Mouse (Mus musculus): ENCODE data around the gene Sox18. TPM values are rescaled to one million over a fixed set of nuclear protein-coding genes. Genes with fewer than 3 reads are reported as not detected.

The Sox18 gene
- polyA plus RNA-seq, 1 experiment from 2014 or later: 25.0 TPM

GRCm38 (mm10) chr2:181658930-181659555 is 12.4 kb downstream of the Sox18 start:
- Histone ChIP-seq H3K27me3 (ENCODE audit: insufficient read depth, poor library complexity, severe bottlenecking) (no peaks in the 10 kb centered on the region), H3K36me3 (peaks cover 29% of the 10 kb centered on the region), H3K4me3 (no peak overlapping the region), H3K27ac (0 out of 2 replicates have a peak overlapping the region, but pooled peaks have one; percentile 31), H3K9me3 (no peaks in the 10 kb centered on the region), H3K4me1 (peaks cover 40% of the 10 kb centered on the region)
- DNase-seq (ENCODE audit: low spot score): no peak
- 36% methylated on average over 17 of the region's 17 CpGs for WGBS

- DNase-seq (ENCODE audit: low spot score): no peak
- H3K36me3 ChIP-seq: peaks cover 34% of the 10 kb centered on the region
- 0 out of 2 replicates have a peak overlapping the region, but pooled peaks have one; percentile 8 for H3K27ac ChIP-seq
- 85% methylated on average over 7 of the region's 7 CpGs for WGBS
- H3K27me3 ChIP-seq (ENCODE audit: insufficient read depth, poor library complexity, severe bottlenecking): no peaks in the 10 kb centered on the region
- H3K4me3 ChIP-seq: no peak overlapping the region
- peaks cover 37% of the 10 kb centered on the region for H3K4me1 ChIP-seq
- no peaks in the 10 kb centered on the region for H3K9me3 ChIP-seq
These were observed 12.9 kb downstream of the Sox18 start for GRCm38 (mm10) chr2:181658528-181658927.

GRCm38 (mm10) chr2:181657441-181657840 is 14.0 kb downstream of the Sox18 start:
- H3K4me1 ChIP-seq: peaks cover 27% of the 10 kb centered on the region; the same call in 1 of the 2 replicates
- no peak overlapping the region for H3K27ac ChIP-seq
- peaks cover 45% of the 10 kb centered on the region for H3K36me3 ChIP-seq
- no peak overlapping the region for H3K4me3 ChIP-seq
- 75% methylated on average over 2 of the region's 2 CpGs for WGBS
- no peak for DNase-seq (ENCODE audit: low spot score)
- no peaks in the 10 kb centered on the region for H3K9me3 ChIP-seq
- no peaks in the 10 kb centered on the region for H3K27me3 ChIP-seq (ENCODE audit: insufficient read depth, poor library complexity, severe bottlenecking)

GRCm38 (mm10) chr2:181656734-181657133 is 14.7 kb downstream of the Sox18 start, which contains the start of gene Gm29797:
Gene Gm29797 (plus strand): TSS chr2:181657034.
- no peak within 1 kb of the TSS for H3K4me3 ChIP-seq
- no peaks in the 10 kb centered on the region for H3K9me3 ChIP-seq
- no peaks in the 10 kb centered on the region for H3K27me3 ChIP-seq (ENCODE audit: insufficient read depth, poor library complexity, severe bottlenecking)
- WGBS: 77% methylated on average over 3 of the region's 3 CpGs
- DNase-seq (ENCODE audit: low spot score): no peak
- H3K27ac ChIP-seq: no peak within 1 kb of the TSS
- peaks cover 26% of the 10 kb centered on the region; the same call in 1 of the 2 replicates for H3K4me1 ChIP-seq
- peaks cover 52% of the 10 kb centered on the region for H3K36me3 ChIP-seq

- no peak for DNase-seq (ENCODE audit: low spot score)
These were observed 17.9 kb downstream of the Sox18 start for GRCm38 (mm10) chr2:181653523-181653922.

GRCm38 (mm10) chr2:181653065-181653464 is 18.4 kb downstream of the Sox18 start:
- Histone ChIP-seq H3K27me3 (ENCODE audit: insufficient read depth, poor library complexity, severe bottlenecking) (no peaks in the 10 kb centered on the region), H3K36me3 (peaks cover 86% of the 10 kb centered on the region)
- DNase-seq (ENCODE audit: low spot score): no peak

More at GRCm38 (mm10) chr2:181653523-181653922, 17.9 kb downstream of the Sox18 start:
- Histone ChIP-seq H3K4me3 (no peak overlapping the region), H3K27ac (no peak overlapping the region), H3K9me3 (no peaks in the 10 kb centered on the region), H3K36me3 (peaks cover 82% of the 10 kb centered on the region), H3K27me3 (ENCODE audit: insufficient read depth, poor library complexity, severe bottlenecking) (no peaks in the 10 kb centered on the region), H3K4me1 (peaks cover 5% of the 10 kb centered on the region; the same call in 1 of the 2 replicates)
- 82% methylated on average over 1 of the region's 1 CpGs for WGBS

GRCm38 (mm10) chr2:181648926-181649325 is 22.5 kb downstream of the Sox18 start:
- DNase-seq (ENCODE audit: low spot score): no peak
- H3K36me3 ChIP-seq: peaks cover 89% of the 10 kb centered on the region
- H3K27me3 ChIP-seq (ENCODE audit: insufficient read depth, poor library complexity, severe bottlenecking): no peaks in the 10 kb centered on the region
- H3K4me3 ChIP-seq: no peak overlapping the region
- H3K27ac ChIP-seq: no peak overlapping the region
- 92% methylated on average over 10 of the region's 10 CpGs for WGBS
- H3K9me3 ChIP-seq: no peaks in the 10 kb centered on the region
- H3K4me1 ChIP-seq: no peaks in the 10 kb centered on the region

More at GRCm38 (mm10) chr2:181653065-181653464, 18.4 kb downstream of the Sox18 start:
- no peak overlapping the region for H3K4me3 ChIP-seq
- no peak overlapping the region for H3K27ac ChIP-seq
- H3K9me3 ChIP-seq: no peaks in the 10 kb centered on the region
- peaks cover 4% of the 10 kb centered on the region; the same call in 1 of the 2 replicates for H3K4me1 ChIP-seq

- Histone ChIP-seq H3K36me3 (peaks cover 85% of the 10 kb centered on the region), H3K9me3 (no peaks in the 10 kb centered on the region), H3K4me1 (no peaks in the 10 kb centered on the region), H3K27me3 (ENCODE audit: insufficient read depth, poor library complexity, severe bottlenecking) (no peaks in the 10 kb centered on the region), H3K27ac (no peak overlapping the region), H3K4me3 (no peak overlapping the region)
- no peak for DNase-seq (ENCODE audit: low spot score)
- WGBS: 86% methylated on average over 6 of the region's 6 CpGs
These were observed 24.6 kb downstream of the Sox18 start for GRCm38 (mm10) chr2:181646626-181647472.

GRCm38 (mm10) chr2:181645666-181646065 is 25.8 kb downstream of the Sox18 start:
- WGBS: 90% methylated on average over 3 of the region's 3 CpGs
- Histone ChIP-seq H3K27me3 (ENCODE audit: insufficient read depth, poor library complexity, severe bottlenecking) (no peaks in the 10 kb centered on the region), H3K36me3 (peaks cover 87% of the 10 kb centered on the region)

GRCm38 (mm10) chr2:181644361-181644760 is 27.1 kb downstream of the Sox18 start:
- peak; percentile 75 for DNase-seq (ENCODE audit: low spot score)
- Histone ChIP-seq H3K9me3 (no peaks in the 10 kb centered on the region), H3K36me3 (peaks cover 87% of the 10 kb centered on the region), H3K4me1 (no peaks in the 10 kb centered on the region), H3K27ac (no peak overlapping the region), H3K4me3 (no peak overlapping the region), H3K27me3 (ENCODE audit: insufficient read depth, poor library complexity, severe bottlenecking) (no peaks in the 10 kb centered on the region)
- WGBS: 87% methylated on average over 2 of the region's 2 CpGs

More at GRCm38 (mm10) chr2:181645666-181646065, 25.8 kb downstream of the Sox18 start:
- no peak overlapping the region for H3K27ac ChIP-seq
- no peaks in the 10 kb centered on the region for H3K4me1 ChIP-seq
- no peaks in the 10 kb centered on the region for H3K9me3 ChIP-seq
- no peak for DNase-seq (ENCODE audit: low spot score)
- no peak overlapping the region for H3K4me3 ChIP-seq

- H3K4me1 ChIP-seq: no peaks in the 10 kb centered on the region
- no peak overlapping the region for H3K27ac ChIP-seq
- WGBS: 93% methylated on average over 3 of the region's 3 CpGs
- no peaks in the 10 kb centered on the region for H3K27me3 ChIP-seq (ENCODE audit: insufficient read depth, poor library complexity, severe bottlenecking)
- no peaks in the 10 kb centered on the region for H3K9me3 ChIP-seq
- H3K36me3 ChIP-seq: peaks cover 86% of the 10 kb centered on the region
- peak; percentile 42 for DNase-seq (ENCODE audit: low spot score)
- no peak overlapping the region for H3K4me3 ChIP-seq
These were observed 35.6 kb downstream of the Sox18 start for GRCm38 (mm10) chr2:181635865-181636264.

- Histone ChIP-seq H3K9me3 (no peaks in the 10 kb centered on the region), H3K27ac (no peak overlapping the region), H3K36me3 (peaks cover 72% of the 10 kb centered on the region), H3K4me3 (no peak overlapping the region), H3K4me1 (no peaks in the 10 kb centered on the region), H3K27me3 (ENCODE audit: insufficient read depth, poor library complexity, severe bottlenecking) (no peaks in the 10 kb centered on the region)
- DNase-seq (ENCODE audit: low spot score): no peak
- WGBS: 96% methylated on average over 6 of the region's 6 CpGs
These were observed 38.8 kb downstream of the Sox18 start for GRCm38 (mm10) chr2:181632624-181633023.

- no peak for DNase-seq (ENCODE audit: low spot score)
- H3K4me3 ChIP-seq: no peak overlapping the region
- H3K9me3 ChIP-seq: no peaks in the 10 kb centered on the region
- no peaks in the 10 kb centered on the region for H3K27me3 ChIP-seq (ENCODE audit: insufficient read depth, poor library complexity, severe bottlenecking)
- no peak overlapping the region for H3K27ac ChIP-seq
- H3K4me1 ChIP-seq: no peaks in the 10 kb centered on the region
- H3K36me3 ChIP-seq: peaks cover 55% of the 10 kb centered on the region
These were observed 43.0 kb downstream of the Sox18 start for GRCm38 (mm10) chr2:181628471-181628870.

Measured in heart, embryonic 10.5 days (tissue).